Mouse (Mus musculus) lung, postnatal 36 days (tissue): ENCODE measurements at regions not wholly inside any gene's neighbourhood (a gene's known extent, or its start where the extent isn't known, plus 50 kb on each side); places are given as distances from the start of the nearest gene placed in this dataset.

ENCODE experiments used
- DNase-seq: peaks from one replicate; pipeline ENCODE4 v3.0.0; 2022; ENCODE audit warnings: mixed read lengths

- DNase-seq: no peak
Observed at GRCm38 (mm10) chr4:70160525-70161224, 249.6 kb downstream of the Cdk5rap2 start.

GRCm38 (mm10) chr4:70160062-70160461 lies 250.2 kb downstream of the Cdk5rap2 start:
- no peak for DNase-seq

- DNase-seq: no peak
Observed at GRCm38 (mm10) chr4:70153179-70153578, 257.1 kb downstream of the Cdk5rap2 start.

- DNase-seq: no peak
Observed at GRCm38 (mm10) chr4:70109011-70109410, 301.2 kb downstream of the Cdk5rap2 start.

GRCm38 (mm10) chr4:70105776-70106175 lies 304.5 kb downstream of the Cdk5rap2 start:
- no peak for DNase-seq

- DNase-seq: peak; percentile 24
Observed at GRCm38 (mm10) chr4:70097353-70097752, 312.9 kb downstream of the Cdk5rap2 start.

GRCm38 (mm10) chr4:70078206-70078605 lies 332.0 kb downstream of the Cdk5rap2 start:
- no peak for DNase-seq

GRCm38 (mm10) chr4:70062516-70062915 lies 347.7 kb downstream of the Cdk5rap2 start:
- no peak for DNase-seq

- no peak for DNase-seq
Observed at GRCm38 (mm10) chr4:70058831-70059544, 351.3 kb downstream of the Cdk5rap2 start.

- DNase-seq: no peak
Observed at GRCm38 (mm10) chr4:70053136-70053535, 357.1 kb downstream of the Cdk5rap2 start.

- no peak for DNase-seq
Observed at GRCm38 (mm10) chr4:70038241-70038640, 372.0 kb downstream of the Cdk5rap2 start.

GRCm38 (mm10) chr4:70035912-70036311 lies 374.3 kb downstream of the Cdk5rap2 start:
- no peak for DNase-seq

- no peak for DNase-seq
Observed at GRCm38 (mm10) chr4:70032497-70032896, 377.7 kb downstream of the Cdk5rap2 start.

GRCm38 (mm10) chr4:70026848-70027247 lies 383.4 kb downstream of the Cdk5rap2 start:
- no peak for DNase-seq

GRCm38 (mm10) chr4:70024838-70025376 lies 385.3 kb downstream of the Cdk5rap2 start:
- DNase-seq: no peak

- DNase-seq: no peak
Observed at GRCm38 (mm10) chr4:70020905-70021470, 389.3 kb downstream of the Cdk5rap2 start.

GRCm38 (mm10) chr4:70012220-70012580 lies 398.0 kb downstream of the Cdk5rap2 start:
- DNase-seq: no peak

GRCm38 (mm10) chr4:70011491-70012219 lies 398.6 kb downstream of the Cdk5rap2 start:
- no peak for DNase-seq

GRCm38 (mm10) chr4:70010466-70010865 lies 399.8 kb downstream of the Cdk5rap2 start:
- no peak for DNase-seq

- DNase-seq: no peak
Observed at GRCm38 (mm10) chr4:70004966-70005365, 405.3 kb downstream of the Cdk5rap2 start.

- no peak for DNase-seq
Observed at GRCm38 (mm10) chr4:69993226-69993625, 417.0 kb downstream of the Cdk5rap2 start.

- no peak for DNase-seq
Observed at GRCm38 (mm10) chr4:69974208-69974607, 436.0 kb downstream of the Cdk5rap2 start.

- DNase-seq: no peak
Observed at GRCm38 (mm10) chr4:69973566-69973965, 436.7 kb downstream of the Cdk5rap2 start.
